Mouse (Mus musculus) bone marrow macrophage, adult 2 months (primary cell): ENCODE data around the gene Gm9999.

Experiments
- CTCF ChIP-seq: IDR thresholded peaks from 2 replicates; pipeline ENCODE4 v1.5.1; 2012; ENCODE audit warnings: low read depth, mild to moderate bottlenecking, low read length, moderate library complexity
- POLR2A ChIP-seq: IDR thresholded peaks from 2 replicates; pipeline ENCODE4 v1.6.1; 2012; ENCODE audit warnings: mild to moderate bottlenecking, low read depth, low read length, borderline replicate concordance

DNA sequence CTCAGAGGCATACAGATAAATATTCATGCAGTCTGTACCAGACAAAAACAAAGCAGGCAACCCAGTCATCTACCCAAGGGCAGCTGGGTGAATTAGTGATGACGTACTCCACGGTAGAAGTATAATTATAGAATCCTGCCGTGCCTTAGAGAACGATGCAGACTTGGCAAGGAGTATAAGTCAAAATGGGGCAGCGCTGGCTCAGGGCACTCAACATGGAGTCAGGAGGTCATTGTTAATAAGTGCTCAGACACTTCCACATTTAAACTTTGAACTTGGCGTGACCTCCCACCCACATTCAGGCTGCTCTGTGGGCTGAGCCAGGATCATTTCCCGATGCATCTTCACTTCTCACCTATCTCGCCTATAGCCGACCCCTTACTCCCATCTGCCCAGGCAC, 42.0 kb downstream of the Gm9999 start:
- TF ChIP-seq POLR2A: no peak
- TF ChIP-seq CTCF: no peak
